Mouse (Mus musculus): ENCODE results near the gene Snorc.

Snorc gene

DNA sequence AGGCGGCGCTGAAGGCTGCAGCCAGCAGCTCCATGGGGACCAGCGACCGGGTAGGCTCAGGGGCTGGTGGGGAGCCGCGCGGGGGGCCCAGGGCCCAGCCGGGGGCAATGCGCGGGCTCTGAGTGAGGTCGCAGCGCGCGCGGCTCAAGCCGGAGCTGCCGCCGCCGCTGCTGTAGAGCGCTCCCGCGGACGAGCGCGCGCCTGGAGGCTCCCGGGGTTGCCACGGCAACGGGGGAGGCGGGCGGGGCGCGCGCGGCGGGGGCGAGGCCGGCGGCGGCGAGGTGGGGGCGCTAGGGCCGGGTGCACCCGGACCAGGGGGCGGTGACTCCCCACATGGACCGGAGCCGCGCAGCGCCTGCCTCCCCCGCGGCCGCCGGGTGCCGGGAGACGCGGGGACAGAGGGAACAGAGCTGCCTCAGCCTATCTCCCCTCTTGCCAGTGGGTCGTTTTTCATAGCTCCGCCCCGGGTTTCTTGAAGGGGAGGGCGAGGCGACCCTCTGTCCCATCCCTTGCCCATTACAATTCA is 40.2 kb downstream of the Snorc start:
- no peak for DNase-seq (ENCODE audit: low spot score)

DNA sequence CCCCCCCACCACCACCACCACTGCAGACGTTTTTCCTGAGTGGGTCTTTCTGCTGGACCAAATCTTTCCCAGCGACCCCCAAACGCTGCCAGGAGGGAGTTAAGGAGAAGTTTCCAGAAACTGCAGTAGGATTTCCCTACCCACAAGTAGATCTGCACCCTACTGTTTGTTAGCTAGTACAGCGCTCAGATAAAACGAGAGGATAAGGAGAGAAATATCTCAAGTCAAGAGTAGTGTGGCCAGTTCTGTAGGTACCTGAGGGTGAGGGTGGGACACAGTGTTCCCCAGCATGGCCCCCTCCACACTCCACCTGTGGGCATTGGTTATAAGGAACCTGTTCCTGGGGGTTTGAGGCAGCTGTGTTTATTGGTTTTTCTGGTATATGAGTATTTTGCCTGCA is 40.8 kb downstream of the Snorc start:
- DNase-seq (ENCODE audit: low spot score), result no peak

DNA sequence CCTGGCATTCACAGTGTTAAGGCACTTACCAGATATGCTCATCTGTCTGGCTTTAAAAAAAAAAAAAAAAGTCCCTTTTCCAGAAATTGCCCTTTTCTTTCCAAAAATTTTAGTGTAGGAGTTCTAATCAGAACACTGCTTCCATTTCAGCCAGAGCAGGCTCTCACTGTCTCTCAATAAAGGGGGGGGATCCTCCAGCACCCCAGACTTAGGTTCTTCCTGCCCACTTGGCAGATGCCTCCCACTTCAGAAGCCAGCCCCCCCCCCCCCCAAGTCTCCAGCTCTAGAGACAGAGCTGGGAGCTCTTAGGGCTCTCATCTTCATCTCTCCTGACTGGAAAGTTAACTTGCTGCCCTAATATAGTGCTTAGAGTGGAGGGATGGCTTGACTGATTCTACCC is 50.4 kb downstream of the Snorc start:
- no peak for DNase-seq (ENCODE audit: low spot score)

DNA sequence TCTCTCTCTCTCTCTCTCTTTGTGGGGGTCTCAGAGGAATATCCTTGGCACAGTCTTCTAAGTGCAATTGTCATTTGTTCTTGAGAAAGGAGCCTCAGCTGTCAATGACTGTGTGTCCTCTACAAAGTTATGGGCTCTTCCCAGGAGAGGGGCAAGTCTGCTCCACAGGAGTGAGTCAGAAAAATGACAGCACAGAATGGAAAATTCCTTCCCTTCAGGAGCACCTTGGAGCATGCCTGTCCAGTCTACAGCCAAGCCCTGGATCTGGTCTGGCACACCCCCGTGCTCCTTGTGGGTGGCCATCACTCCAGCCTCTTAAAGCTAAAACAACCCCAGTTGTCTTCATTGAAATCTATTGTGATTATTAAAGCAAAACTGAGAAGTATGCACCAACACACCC is 51.5 kb downstream of the Snorc start:
- DNase-seq (ENCODE audit: low spot score), result peak; percentile 24

DNA sequence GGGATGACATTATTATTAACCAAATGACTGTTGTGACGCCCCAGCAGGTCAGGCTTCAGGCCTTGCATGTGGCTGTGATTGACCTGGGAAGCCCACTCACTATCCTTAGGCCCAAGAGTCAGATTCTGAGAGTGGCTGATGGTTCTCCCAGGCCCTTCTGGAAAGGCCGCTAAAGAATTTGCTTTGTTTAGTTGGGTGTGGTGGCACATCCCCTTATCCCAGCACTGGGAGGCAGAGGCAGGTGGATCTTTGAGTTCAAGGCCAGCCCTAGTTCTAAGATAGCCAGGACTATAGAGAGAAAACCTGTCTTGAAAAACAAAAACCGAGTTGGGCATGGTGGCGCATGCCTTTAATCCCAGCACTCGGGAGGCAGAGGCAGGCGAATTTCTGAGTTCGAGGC is 55.0 kb downstream of the Snorc start:
- no peak for DNase-seq (ENCODE audit: low spot score)
